ENCODE assay signal across 8 mouse cellular contexts in genomic region chr17:34837464-34838324, GRCm38 (mm10). TPM values are rescaled to one million over a fixed set of nuclear protein-coding genes. Genes with fewer than 3 reads are reported as not detected.
DNase-seq lines count a peak whose midpoint lies in the region; ATAC-seq and TF ChIP-seq lines count a peak whose summit lies in the region.

No protein-coding gene starts in this region.

- no peak for DNase-seq in lung, postnatal 10 days
- DNase-seq in thymus, postnatal 4 days, result peak; percentile 24
- DNase-seq in ovary, postnatal 10 days (ENCODE audit: low spot score), result no peak
- DNase-seq in right cerebral cortex, postnatal 36 days (ENCODE audit: low spot score in 2 of 2), result no peak

- H3K27ac ChIP-seq in lung, embryonic 16.5 days (ENCODE audit: low read length), result peak overlapping the region; percentile 70; the same call in 1 of the 2 replicates
- H3K27ac ChIP-seq in embryonic fibroblast, embryonic 13.5 days (ENCODE audit: insufficient read depth, low read length), result 0 out of 2 replicates have a peak overlapping the region, but pooled peaks have one; percentile 26
- H3K27ac ChIP-seq in hindbrain, embryonic 15.5 days (replicated peaks), result peak overlapping the region; percentile 81
- H3K27ac ChIP-seq in liver, embryonic 16.5 days (ENCODE audit: low read length), result peak overlapping the region; percentile 87

- no peaks in the 10 kb centered on the region for H3K27me3 ChIP-seq in lung, embryonic 16.5 days (ENCODE audit: control insufficient read depth, insufficient read depth, low read depth, low read length)
- no peaks in the 10 kb centered on the region for H3K27me3 ChIP-seq in hindbrain, embryonic 15.5 days
- H3K27me3 ChIP-seq in liver, embryonic 16.5 days (ENCODE audit: control insufficient read depth, insufficient read depth, low read depth, low read length), result no peaks in the 10 kb centered on the region

- no peaks in the 10 kb centered on the region for H3K9me3 ChIP-seq in lung, embryonic 16.5 days (ENCODE audit: control insufficient read depth, low read length)
- no peaks in the 10 kb centered on the region for H3K9me3 ChIP-seq in hindbrain, embryonic 15.5 days
- no peaks in the 10 kb centered on the region for H3K9me3 ChIP-seq in liver, embryonic 16.5 days (replicated peaks; ENCODE audit: control insufficient read depth, low read length)

- H3K4me2 ChIP-seq in lung, embryonic 16.5 days (ENCODE audit: low read depth, low read length), result peak overlapping the region; percentile 92
- H3K4me2 ChIP-seq in hindbrain, embryonic 15.5 days, result peak overlapping the region; percentile 98
- H3K4me2 ChIP-seq in liver, embryonic 16.5 days (ENCODE audit: low read depth, low read length), result peak overlapping the region; percentile 98

- H3K4me1 ChIP-seq in lung, embryonic 16.5 days (replicated peaks; ENCODE audit: control insufficient read depth, insufficient read depth, low read length), result peaks cover 15% of the 10 kb centered on the region
- H3K4me1 ChIP-seq in embryonic fibroblast, embryonic 13.5 days (ENCODE audit: control insufficient read depth, insufficient read depth, low read length), result peaks cover 7% of the 10 kb centered on the region
- peaks cover 31% of the 10 kb centered on the region for H3K4me1 ChIP-seq in hindbrain, embryonic 15.5 days (replicated peaks)
- peaks cover 39% of the 10 kb centered on the region for H3K4me1 ChIP-seq in liver, embryonic 16.5 days (ENCODE audit: control insufficient read depth, low read depth, low read length)

- no peak for TF ChIP-seq POLR2A in embryonic fibroblast, embryonic 13.5 days (IDR thresholded peaks at IDR 0.05; ENCODE audit: low read depth, low read length)

- WGBS in lung, embryonic 16.5 days, result 33% methylated on average over 43 of the region's 43 CpGs
- 39% methylated on average over 43 of the region's 43 CpGs for whole genome bisulfite sequencing in hindbrain, embryonic 15.5 days
- WGBS in liver, embryonic 16.5 days (ENCODE audit: insufficient replicate concordance), result 36% methylated on average over 43 of the region's 43 CpGs

- ATAC-seq in lung, embryonic 16.5 days (ENCODE audit: low read depth), result peak; percentile 28; the same call in 1 of the 2 replicates
- peak; percentile 7 for ATAC-seq in hindbrain, embryonic 15.5 days (ENCODE audit: low FRiP score, low read depth)
- ATAC-seq in liver, embryonic 16.5 days (ENCODE audit: low read depth), result no peak

- no peak for TF ChIP-seq CTCF in embryonic fibroblast, embryonic 13.5 days (IDR thresholded peaks at IDR 0.05; ENCODE audit: borderline replicate concordance, insufficient read depth, low read length)

- peak overlapping the region; percentile 81 for H3K9ac ChIP-seq in lung, embryonic 16.5 days (ENCODE audit: low read length)
- H3K9ac ChIP-seq in hindbrain, embryonic 15.5 days, result peak overlapping the region; percentile 68
- H3K9ac ChIP-seq in liver, embryonic 16.5 days (ENCODE audit: low read depth, low read length), result peak overlapping the region; percentile 85

- H3K36me3 ChIP-seq in lung, embryonic 16.5 days (ENCODE audit: control insufficient read depth, insufficient read depth, low read length), result peaks cover 22% of the 10 kb centered on the region
- H3K36me3 ChIP-seq in hindbrain, embryonic 15.5 days, result peaks cover 47% of the 10 kb centered on the region
- H3K36me3 ChIP-seq in liver, embryonic 16.5 days (ENCODE audit: control insufficient read depth, insufficient read depth), result peaks cover 26% of the 10 kb centered on the region

- H3K4me3 ChIP-seq in lung, embryonic 16.5 days (ENCODE audit: low read length), result peak overlapping the region; percentile 82
- H3K4me3 ChIP-seq in embryonic fibroblast, embryonic 13.5 days (ENCODE audit: insufficient read depth, low read length), result peak overlapping the region; percentile 85
- H3K4me3 ChIP-seq in hindbrain, embryonic 15.5 days, result peak overlapping the region; percentile 80
- peak overlapping the region; percentile 94 for H3K4me3 ChIP-seq in liver, embryonic 16.5 days (ENCODE audit: low read depth, low read length)

RNA-seq across cellular contexts. Expression of gene Dxo, which starts 0.9 kb away (rescaled TPM):
- polyA plus RNA-seq in lung, embryonic 16.5 days (2015; fragmentation: Nextera tagmentation; extraction: Ambion mirVana), result 61.4 and 65.0 TPM in 2 replicates
- 21.9 and 25.0 TPM in 2 replicates for polyA plus RNA-seq in embryonic fibroblast, embryonic 13.5 days (2011; ENCODE audit: insufficient read length, low read depth, missing spikeins)
- polyA plus RNA-seq in hindbrain, embryonic 15.5 days (2015; fragmentation: Nextera tagmentation; extraction: Ambion mirVana), result 67.2 and 68.3 TPM in 2 replicates
- polyA plus RNA-seq in liver, embryonic 16.5 days (2015; fragmentation: Nextera tagmentation; extraction: Ambion mirVana), result 25.6 and 27.6 TPM in 2 replicates

RNA-seq across cellular contexts. Expression of gene Stk19, which starts 0.9 kb away (rescaled TPM):
- polyA plus RNA-seq in lung, embryonic 16.5 days (2015; fragmentation: Nextera tagmentation; extraction: Ambion mirVana), result 30.7 and 31.2 TPM in 2 replicates
- polyA plus RNA-seq in embryonic fibroblast, embryonic 13.5 days (2011; ENCODE audit: insufficient read length, low read depth, missing spikeins), result 17.9 and 19.2 TPM in 2 replicates
- 43.9 TPM in 2 replicates for polyA plus RNA-seq in hindbrain, embryonic 15.5 days (2015; fragmentation: Nextera tagmentation; extraction: Ambion mirVana)
- polyA plus RNA-seq in liver, embryonic 16.5 days (2015; fragmentation: Nextera tagmentation; extraction: Ambion mirVana), result 10.7 and 11.7 TPM in 2 replicates

RNA-seq across cellular contexts. Expression of gene Skiv2l, which starts 12.3 kb away (rescaled TPM):
- polyA plus RNA-seq in lung, embryonic 16.5 days (2015; fragmentation: Nextera tagmentation; extraction: Ambion mirVana), result 47.8 and 49.9 TPM in 2 replicates
- 25.6 and 27.7 TPM in 2 replicates for polyA plus RNA-seq in embryonic fibroblast, embryonic 13.5 days (2011; ENCODE audit: insufficient read length, low read depth, missing spikeins)
- polyA plus RNA-seq in hindbrain, embryonic 15.5 days (2015; fragmentation: Nextera tagmentation; extraction: Ambion mirVana), result 59.4 and 63.4 TPM in 2 replicates
- polyA plus RNA-seq in liver, embryonic 16.5 days (2015; fragmentation: Nextera tagmentation; extraction: Ambion mirVana), result 24.8 and 27.3 TPM in 2 replicates

RNA-seq across cellular contexts. Expression of gene Nelfe, which starts 12.5 kb away (rescaled TPM):
- 94.4 and 96.0 TPM in 2 replicates for polyA plus RNA-seq in lung, embryonic 16.5 days (2015; fragmentation: Nextera tagmentation; extraction: Ambion mirVana)
- polyA plus RNA-seq in embryonic fibroblast, embryonic 13.5 days (2011; ENCODE audit: insufficient read length, low read depth, missing spikeins), result 31.5 and 34.7 TPM in 2 replicates
- 81.0 and 94.4 TPM in 2 replicates for polyA plus RNA-seq in hindbrain, embryonic 15.5 days (2015; fragmentation: Nextera tagmentation; extraction: Ambion mirVana)
- polyA plus RNA-seq in liver, embryonic 16.5 days (2015; fragmentation: Nextera tagmentation; extraction: Ambion mirVana), result 41.4 and 42.3 TPM in 2 replicates

RNA-seq across cellular contexts. Expression of gene Cfb, which starts 24.6 kb away (rescaled TPM):
- polyA plus RNA-seq in lung, embryonic 16.5 days (2015; fragmentation: Nextera tagmentation; extraction: Ambion mirVana), result 1.8 and 7.3 TPM in 2 replicates
- polyA plus RNA-seq in embryonic fibroblast, embryonic 13.5 days (2011; ENCODE audit: insufficient read length, low read depth, missing spikeins), result 0.26 TPM in 1 of 2 replicates, not detected in the other
- polyA plus RNA-seq in hindbrain, embryonic 15.5 days (2015; fragmentation: Nextera tagmentation; extraction: Ambion mirVana), result 2.5 and 4.1 TPM in 2 replicates
- 384 and 472 TPM in 2 replicates for polyA plus RNA-seq in liver, embryonic 16.5 days (2015; fragmentation: Nextera tagmentation; extraction: Ambion mirVana)

Comparison
In these comparisons a context has a peak if more than half of its experiments do, and no peak if none do; other contexts are left out.
1. H3K27ac ChIP-seq: peak in every context shown above with its lines; median percentile 87 in liver, embryonic 16.5 days; 81 in hindbrain, embryonic 15.5 days; 70 in lung, embryonic 16.5 days; 26 in embryonic fibroblast, embryonic 13.5 days.